Mouse (Mus musculus) kidney, postnatal 4 days (tissue): Measurements from ENCODE around the gene Sumo2.
"Not testable (repeated sequence)": the region's sequence is repeated elsewhere in the genome, so short reads cannot be mapped to it uniquely, and the experiment has no call there.

Experiments
- DNase-seq, 2 experiments: peaks; one replicate each; pipeline ENCODE4 v3.0.0; 2021; ENCODE audit warnings: mixed read lengths in 2 of 2

Sumo2 gene

DNA sequence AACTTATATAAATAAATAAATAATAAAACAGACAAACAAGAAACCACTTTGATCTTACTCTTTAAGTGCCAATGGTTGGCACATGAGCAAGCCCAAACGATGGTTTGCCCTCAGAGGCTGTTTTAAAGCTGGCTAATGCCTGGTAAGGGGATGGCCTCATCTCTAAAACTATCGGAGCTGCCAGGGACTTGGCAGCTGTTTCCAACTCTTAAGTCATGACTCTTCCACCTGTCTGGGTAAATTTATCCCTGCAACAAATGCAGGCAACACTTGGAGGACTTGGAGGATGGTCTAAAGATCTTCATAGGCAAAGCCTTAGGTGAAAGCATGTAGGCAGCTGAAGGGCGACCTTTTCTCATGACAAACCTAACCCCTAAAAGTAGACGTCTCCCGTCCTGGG is 19.1 kb downstream of the Sumo2 start:
- no peak for DNase-seq

- DNase-seq, result no peak
These were observed 21.1 kb downstream of the Sumo2 start for GRCm38 (mm10) chr11:115515021-115515420.

- peak; percentile 96 to 98 for DNase-seq
These were observed 21.8 kb downstream of the Sumo2 start, which contains the start of gene Jpt1 for GRCm38 (mm10) chr11:115514238-115514663. Gene Jpt1 (minus strand): TSS chr11:115514387.

GRCm38 (mm10) chr11:115513271-115514237 is 22.5 kb downstream of the Sumo2 start:
- peak; percentile 57 to 78 for DNase-seq

DNA sequence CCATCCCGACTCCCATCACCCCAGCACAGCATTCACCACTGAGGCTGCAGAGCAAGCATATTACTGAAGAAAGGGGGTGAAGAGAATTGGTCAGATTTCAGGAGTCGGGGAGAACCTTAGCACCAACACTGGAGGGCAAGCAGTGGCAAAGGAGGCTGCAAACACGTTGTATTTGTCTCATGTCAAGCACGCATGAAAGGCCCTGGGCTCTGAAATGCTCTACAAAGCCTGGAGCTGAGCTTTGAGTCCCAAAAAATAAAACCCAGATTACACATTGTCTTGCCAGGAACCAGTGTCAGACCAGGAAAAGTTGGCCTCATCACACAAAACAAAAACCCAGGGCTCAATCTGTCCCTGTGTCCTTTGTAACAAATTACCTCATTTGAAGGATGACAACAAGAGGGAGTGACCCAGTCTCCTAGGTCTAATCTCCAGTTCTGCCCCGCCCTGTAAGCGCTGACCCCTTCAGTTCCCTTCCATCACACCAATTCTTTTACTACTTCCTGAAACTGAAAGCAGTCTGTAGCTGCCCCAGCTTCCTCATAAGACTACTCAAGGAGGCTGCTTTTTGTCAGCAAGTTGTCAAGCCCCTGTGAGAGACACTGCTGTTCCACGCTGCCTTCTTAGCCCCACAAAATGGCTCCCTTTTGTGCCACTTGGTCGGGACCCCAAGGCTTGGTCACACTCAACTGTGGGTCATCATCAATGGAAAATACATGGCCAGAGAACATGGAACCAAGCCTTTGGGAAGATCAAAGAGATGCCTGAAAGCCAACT is 23.5 kb downstream of the Sumo2 start:
- DNase-seq, result peak in 1 of 2 experiments; percentile 40

DNA sequence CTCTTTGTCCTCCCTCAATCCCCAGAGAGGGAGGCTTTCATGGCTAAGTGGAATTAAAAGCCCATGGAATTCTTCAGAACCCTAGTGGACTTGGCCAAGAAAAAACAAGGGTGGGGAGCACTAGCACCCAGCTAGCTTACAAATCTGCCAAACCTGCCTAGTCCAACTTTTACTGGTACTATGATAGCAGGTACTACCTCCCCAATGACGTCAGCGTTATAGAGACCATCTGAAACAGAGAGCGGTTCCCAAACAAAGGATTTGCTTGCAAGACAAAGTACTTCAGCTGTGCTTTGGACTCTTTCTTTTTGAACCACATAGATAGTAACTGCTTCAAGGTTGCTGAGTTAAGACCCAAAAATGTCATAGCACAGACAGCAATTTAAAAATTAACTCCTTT is 24.1 kb downstream of the Sumo2 start:
- no peak for DNase-seq

DNA sequence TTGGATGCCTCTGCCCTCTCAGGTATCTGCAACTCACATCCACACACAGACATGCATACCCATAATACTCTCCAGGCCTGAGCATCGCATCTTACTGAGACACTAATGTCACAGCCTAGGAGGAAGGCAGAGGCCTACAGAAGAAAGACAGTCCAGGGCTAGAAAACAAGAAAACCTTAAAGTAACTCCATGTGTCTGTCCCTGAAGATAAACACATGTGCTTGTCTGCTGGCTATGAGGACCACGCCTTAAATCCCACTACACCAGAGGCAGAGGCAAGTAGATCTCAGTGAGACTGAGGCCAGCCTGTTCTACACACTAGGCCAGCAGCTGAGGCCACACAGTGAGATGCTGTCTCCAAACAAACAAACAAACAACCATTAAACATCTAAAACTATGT is 25.0 kb downstream of the Sumo2 start:
- DNase-seq, result no peak

- no peak for DNase-seq
These were observed 25.6 kb downstream of the Sumo2 start for GRCm38 (mm10) chr11:115510507-115510888.

DNA sequence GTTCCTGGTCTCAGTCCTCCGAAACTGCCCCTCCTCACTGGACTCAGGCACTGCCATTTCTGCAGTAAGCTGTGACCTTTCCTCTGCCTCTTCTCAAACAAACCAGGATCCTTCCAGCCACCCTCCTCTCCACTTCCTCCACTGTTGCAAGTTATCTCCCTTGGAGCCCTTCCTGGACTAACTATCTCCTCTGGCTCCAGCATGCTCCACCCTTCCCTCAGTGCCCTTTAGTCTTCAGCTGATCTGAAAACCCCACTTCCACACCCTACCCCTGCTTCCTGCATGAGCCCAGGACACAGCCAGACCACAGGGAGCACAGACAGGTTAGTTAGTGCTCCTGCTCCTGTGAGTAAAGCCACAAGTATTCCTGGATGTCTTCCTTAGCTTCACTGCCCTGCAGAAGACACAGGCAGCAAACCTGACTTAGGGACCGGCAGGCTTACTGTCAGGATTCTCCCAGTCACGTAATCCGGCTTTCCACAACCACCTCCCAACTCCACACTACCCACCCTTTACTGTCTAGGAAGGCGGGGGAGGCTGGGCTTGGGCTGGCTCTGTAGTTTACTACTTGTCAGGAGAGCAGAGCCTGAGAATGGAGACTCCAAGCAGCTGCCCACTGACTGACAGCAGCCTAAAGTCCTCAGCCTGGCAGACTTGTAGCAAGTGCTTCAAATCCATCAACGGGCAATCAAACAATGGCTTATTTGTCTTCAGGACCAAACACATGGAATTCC is 26.1 kb downstream of the Sumo2 start:
- peak; percentile 42 to 61 for DNase-seq

DNA sequence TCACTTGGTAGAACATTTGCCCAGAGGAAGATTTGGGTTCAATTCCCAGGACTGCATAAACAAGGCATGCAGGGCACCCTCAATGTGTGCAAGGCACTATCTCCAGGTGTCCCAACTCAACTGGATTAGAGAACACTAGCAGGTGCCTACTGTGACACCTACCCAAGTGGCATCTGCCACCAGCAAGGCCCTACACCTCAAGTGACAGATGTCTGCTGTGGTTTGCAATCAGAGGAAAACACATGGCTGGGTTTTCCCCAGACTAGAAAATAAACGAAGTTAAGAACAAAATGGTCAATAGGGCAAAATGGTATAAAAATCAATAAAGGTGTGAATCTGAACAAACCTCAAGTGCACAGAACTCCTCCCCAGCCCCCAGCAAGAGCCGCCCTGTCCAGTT is 28.0 kb downstream of the Sumo2 start:
- DNase-seq, result no peak

GRCm38 (mm10) chr11:115506586-115506985 is 29.5 kb downstream of the Sumo2 start:
- DNase-seq, result no peak

DNA sequence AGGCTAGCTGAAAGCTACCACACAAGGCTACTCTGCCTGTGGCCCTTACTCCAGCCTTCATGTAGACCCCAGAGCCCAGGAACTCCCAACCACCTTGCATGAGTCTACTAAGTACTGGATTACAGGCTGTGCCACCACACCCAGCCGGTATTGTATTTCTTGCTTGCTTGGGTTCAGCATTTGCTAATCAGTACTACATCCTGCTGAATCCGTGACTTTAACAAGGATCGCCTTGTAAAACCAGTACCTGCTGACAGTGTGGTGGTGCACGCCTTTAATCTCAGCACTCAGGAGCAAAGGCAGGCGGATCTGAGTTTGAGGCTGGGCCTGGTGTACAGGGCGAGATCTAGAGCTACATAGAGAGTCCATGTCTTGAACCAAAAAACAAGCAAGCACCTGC is 33.4 kb downstream of the Sumo2 start:
- DNase-seq, result no peak

GRCm38 (mm10) chr11:115496559-115496958 is 39.5 kb downstream of the Sumo2 start:
- not testable (repeated sequence) for DNase-seq

- DNase-seq, result no peak
These were observed 43.7 kb downstream of the Sumo2 start for GRCm38 (mm10) chr11:115492387-115492786.

- DNase-seq, result peak; percentile 80 to 90
These were observed 44.6 kb downstream of the Sumo2 start, which contains the start of gene Nt5c for GRCm38 (mm10) chr11:115491356-115492083. Gene Nt5c (minus strand): TSS chr11:115491862.

DNA sequence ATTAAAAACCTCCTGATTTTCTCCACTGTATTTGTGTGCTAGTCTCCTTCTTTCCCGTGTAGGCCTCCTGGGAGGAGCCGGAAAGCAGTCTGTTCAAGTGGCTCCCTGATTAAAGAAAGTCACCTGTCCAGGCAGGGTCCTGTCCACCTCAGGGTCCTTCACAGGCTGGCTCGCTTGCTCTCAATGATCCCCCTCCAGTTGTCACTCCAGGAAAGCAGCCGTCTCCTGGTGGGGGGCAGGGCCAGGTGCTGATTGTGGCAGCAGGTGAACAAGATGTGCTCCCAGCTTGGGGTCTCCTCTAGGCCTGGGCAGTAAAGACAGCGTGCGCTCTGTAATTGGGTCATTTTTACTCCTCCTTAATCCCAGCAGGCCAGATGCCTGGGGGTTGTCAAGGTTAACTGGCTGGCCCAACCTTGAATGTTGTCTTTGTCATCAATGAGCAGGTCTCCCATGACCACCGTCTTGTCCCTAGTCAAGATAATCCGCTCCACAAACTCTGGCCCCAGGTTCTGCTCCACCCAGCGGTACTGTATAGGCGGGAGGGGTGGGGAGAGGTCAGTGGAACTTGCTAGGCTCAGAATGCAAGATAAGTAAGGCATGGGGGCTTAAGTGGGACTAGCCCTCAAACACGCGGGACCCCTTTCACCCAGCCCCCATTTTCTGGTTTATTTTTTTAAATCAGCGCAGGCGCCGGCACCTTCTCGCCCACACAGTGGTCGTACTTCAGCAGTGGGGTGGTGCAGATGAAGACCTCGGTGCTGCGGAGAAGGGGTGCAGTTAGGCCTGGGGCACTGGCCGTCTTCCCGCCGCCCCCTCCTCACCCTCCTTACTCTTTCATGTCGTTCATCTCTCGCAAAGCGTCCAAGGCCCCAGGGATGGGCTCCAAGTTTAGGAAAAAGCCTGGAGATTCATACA is 45.4 kb downstream of the Sumo2 start:
- DNase-seq, result no peak

GRCm38 (mm10) chr11:115488551-115489104 is 47.4 kb downstream of the Sumo2 start:
- DNase-seq, result no peak

DNA sequence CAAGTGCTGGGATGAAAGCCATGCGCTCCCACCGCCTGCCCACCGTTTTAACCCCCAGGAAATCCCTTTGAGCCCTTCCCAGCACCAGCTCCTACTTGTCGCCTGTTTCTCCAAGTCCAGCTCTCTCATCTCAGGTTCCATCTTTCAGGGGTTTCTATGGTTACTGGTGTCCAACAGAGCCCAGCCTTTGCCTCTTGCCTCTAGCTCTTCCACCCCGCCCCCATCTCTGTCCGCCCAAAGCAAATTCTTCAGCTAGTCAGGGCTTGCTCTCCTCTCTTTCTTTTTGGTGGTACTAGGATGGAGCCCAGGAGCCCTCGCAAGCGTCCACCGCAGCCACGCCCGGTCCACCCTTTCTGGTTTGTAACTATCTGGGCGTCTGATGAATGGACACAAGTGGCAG is 50.9 kb downstream of the Sumo2 start:
- DNase-seq, result no peak

DNA sequence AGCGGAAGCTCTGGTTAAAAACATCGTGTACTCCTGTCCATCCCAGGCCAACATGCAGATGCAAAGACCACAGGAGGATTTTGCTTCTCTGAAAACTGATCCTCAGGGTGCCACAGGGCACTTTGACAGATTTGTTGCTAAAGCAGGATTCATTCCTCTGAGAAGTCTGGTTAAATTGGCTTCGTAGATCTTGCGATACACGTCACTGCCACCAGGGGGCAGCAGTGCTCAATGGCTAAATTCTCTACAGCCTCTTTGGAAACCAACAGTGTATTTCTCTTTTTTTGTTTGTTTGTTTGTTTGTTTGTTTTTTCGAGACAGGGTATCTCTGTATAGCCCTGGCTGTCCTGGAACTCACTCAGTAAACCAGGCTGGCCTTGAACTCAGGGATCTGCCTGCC is 52.4 kb downstream of the Sumo2 start:
- peak; percentile 85 for DNase-seq

- DNase-seq, result no peak
These were observed 52.8 kb downstream of the Sumo2 start for GRCm38 (mm10) chr11:115483278-115483677.
